Mouse (Mus musculus) embryo, embryonic 10.5 days (tissue): ENCODE measurements at regions not wholly inside any gene's neighbourhood (a gene's known extent, or its start where the extent isn't known, plus 50 kb on each side); places are given as distances from the start of the nearest gene placed in this dataset.

Experiments used
- DNase-seq: peaks from one replicate; pipeline ENCODE4 v3.0.0-alpha.2; 2015; ENCODE audit warnings: low spot score

- no peak for DNase-seq
Observed at GRCm38 (mm10) chr11:114548658-114549057, 119.7 kb upstream of the Rpl38 start.

- no peak for DNase-seq
Observed at GRCm38 (mm10) chr11:114544212-114544611, 124.1 kb upstream of the Rpl38 start.

GRCm38 (mm10) chr11:114542167-114542566 lies 126.2 kb upstream of the Rpl38 start:
- DNase-seq = no peak

- no peak for DNase-seq
Observed at GRCm38 (mm10) chr11:114540503-114540902, 127.8 kb upstream of the Rpl38 start.

- no peak for DNase-seq
Observed at GRCm38 (mm10) chr11:114536616-114537493, 131.5 kb upstream of the Rpl38 start.

GRCm38 (mm10) chr11:114535900-114536299 lies 132.4 kb upstream of the Rpl38 start:
- no peak for DNase-seq

GRCm38 (mm10) chr11:114534436-114534835 lies 133.9 kb upstream of the Rpl38 start:
- DNase-seq = no peak

GRCm38 (mm10) chr11:114531241-114531765 lies 137.0 kb upstream of the Rpl38 start:
- DNase-seq = no peak

GRCm38 (mm10) chr11:114528937-114529772 lies 139.2 kb upstream of the Rpl38 start:
- no peak for DNase-seq

GRCm38 (mm10) chr11:114523444-114524238 lies 144.7 kb upstream of the Rpl38 start:
- peak; percentile 84 for DNase-seq

- no peak for DNase-seq
Observed at GRCm38 (mm10) chr11:114515278-114515677, 153.0 kb upstream of the Rpl38 start.

- DNase-seq = no peak
Observed at GRCm38 (mm10) chr11:114514126-114514525, 154.2 kb upstream of the Rpl38 start.

GRCm38 (mm10) chr11:114513446-114513845 lies 154.9 kb upstream of the Rpl38 start:
- no peak for DNase-seq

GRCm38 (mm10) chr11:114511994-114512393 lies 156.3 kb upstream of the Rpl38 start:
- no peak for DNase-seq

- DNase-seq = no peak
Observed at GRCm38 (mm10) chr11:114502562-114502961, 165.8 kb upstream of the Rpl38 start.

GRCm38 (mm10) chr11:114501869-114502540 lies 166.3 kb upstream of the Rpl38 start:
- DNase-seq = no peak

- no peak for DNase-seq
Observed at GRCm38 (mm10) chr11:114500416-114500815, 167.9 kb upstream of the Rpl38 start.

GRCm38 (mm10) chr11:114499665-114500064 lies 168.7 kb upstream of the Rpl38 start:
- no peak for DNase-seq

GRCm38 (mm10) chr11:114495520-114495921 lies 172.8 kb upstream of the Rpl38 start:
- no peak for DNase-seq

- no peak for DNase-seq
Observed at GRCm38 (mm10) chr11:114486455-114486854, 181.9 kb upstream of the Rpl38 start.

- DNase-seq = no peak
Observed at GRCm38 (mm10) chr11:114485429-114485828, 182.9 kb upstream of the Rpl38 start.

- DNase-seq = no peak
Observed at GRCm38 (mm10) chr11:114484668-114484953, 183.7 kb upstream of the Rpl38 start.
